Mouse (Mus musculus): ENCODE results near the gene Gpnmb.

Gpnmb gene

GRCm38 (mm10) chr6:49096933-49097461, 60.7 kb downstream of the Gpnmb start:
- no peak for DNase-seq (ENCODE audit: low read depth, low spot score)

DNA sequence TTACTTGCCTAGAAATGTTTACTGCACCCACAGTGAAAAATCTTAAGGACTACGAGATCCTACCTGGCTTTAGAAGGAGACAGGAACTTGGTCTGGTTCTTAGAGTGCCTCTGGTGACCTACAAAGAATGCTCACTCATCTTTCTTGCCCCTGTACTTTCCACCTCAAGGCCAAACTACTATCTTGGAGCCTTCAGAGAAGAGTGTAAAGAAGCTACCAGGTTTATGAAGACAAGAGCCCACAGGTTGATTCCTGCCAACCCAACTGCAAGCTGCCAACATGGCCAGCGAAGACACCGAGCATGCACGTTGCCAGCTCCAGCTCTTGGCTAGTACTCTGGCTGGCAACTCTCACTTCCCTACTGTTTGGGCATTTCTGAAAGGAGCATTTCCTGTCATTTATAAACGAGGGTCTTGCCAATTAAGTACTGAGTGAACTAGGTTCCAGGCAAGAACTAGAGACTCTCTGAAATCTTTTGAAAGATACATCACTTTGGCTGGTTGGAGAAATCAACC, 61.3 kb downstream of the Gpnmb start:
- no peak for DNase-seq (ENCODE audit: low read depth, low spot score)

DNA sequence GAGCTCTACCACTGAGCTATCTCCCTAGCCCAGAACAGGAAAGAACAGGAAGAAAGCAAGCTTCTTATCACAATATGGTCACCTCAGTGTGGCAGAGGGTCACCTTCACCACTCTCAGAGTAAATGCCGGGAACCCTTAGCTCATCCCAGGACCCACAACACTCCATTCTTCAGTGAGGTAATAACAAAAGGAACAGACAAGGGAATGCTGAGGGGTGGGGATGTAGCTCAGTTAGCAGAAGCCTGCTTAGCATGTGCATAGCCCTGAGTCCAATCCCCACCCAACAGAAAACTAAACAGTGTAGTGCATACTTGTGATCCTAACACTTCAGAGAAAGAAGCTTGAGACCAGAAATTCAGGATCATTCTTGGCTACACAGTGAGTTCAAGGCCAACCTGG, 62.7 kb downstream of the Gpnmb start:
- no peak for DNase-seq (ENCODE audit: low read depth, low spot score)

- no peak for DNase-seq (ENCODE audit: low read depth, low spot score)
Observed at GRCm38 (mm10) chr6:49106746-49107500, 70.6 kb downstream of the Gpnmb start.

- no peak for DNase-seq (ENCODE audit: low read depth, low spot score)
Observed at GRCm38 (mm10) chr6:49109196-49109595, 72.8 kb downstream of the Gpnmb start.

DNA sequence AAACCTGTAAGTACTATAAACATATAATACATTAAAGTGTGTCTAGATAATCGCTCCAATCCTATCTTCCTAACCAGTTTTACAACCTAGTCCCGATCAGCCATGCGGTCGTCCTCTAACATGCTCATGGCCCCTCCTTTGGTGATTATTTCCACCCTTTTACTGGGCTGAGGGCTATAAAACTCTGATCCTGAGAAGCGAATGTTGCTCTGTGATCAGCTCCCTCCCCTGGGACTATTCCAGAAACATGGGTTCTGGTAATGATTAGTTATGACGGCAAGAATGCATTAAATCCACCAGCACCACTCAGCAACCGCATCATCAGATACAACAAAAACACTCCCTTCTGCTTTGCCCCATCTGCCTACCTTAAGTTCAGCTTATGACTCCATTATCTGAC, 77.5 kb downstream of the Gpnmb start:
- DNase-seq (ENCODE audit: low read depth, low spot score), result peak; percentile 30

DNA sequence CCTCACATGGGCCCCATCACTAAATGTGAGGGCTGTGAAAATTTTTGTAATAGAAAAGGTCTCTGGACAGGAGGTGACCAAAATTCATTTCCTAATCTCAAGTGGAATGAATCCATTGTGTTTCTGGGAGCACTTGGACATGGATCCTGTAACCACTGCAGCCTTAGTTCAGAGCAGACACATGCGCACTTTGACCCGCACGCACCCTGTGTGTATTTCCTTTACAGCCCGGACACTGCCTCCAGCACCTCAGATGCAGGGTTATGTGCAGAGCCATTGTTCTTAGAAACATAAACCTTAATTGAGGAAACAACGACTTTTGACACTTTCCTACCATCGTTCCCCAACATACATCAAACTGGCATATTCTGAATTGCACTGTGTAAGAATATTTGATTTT, 78.1 kb downstream of the Gpnmb start:
- DNase-seq (ENCODE audit: low read depth, low spot score), result no peak

DNA sequence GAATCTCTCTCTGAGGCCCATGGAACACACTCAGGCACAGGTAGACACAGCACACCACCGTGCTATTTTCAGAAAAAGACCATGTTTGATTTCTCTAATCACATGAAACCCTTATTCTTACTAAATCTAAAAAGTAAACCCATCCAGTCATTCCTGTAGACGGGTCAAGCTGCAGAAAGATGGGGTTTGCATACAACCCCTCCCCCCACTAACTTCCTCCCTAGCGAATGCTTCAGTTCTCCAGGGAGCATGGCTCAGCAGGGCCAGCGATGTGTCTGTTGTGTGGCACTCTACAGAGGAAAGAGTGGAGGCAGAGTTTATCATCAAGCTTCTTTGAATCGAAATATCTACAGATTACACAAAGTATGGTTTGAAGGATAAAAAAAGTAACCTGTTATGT, 79.2 kb downstream of the Gpnmb start:
- DNase-seq (ENCODE audit: low read depth, low spot score), result no peak

DNA sequence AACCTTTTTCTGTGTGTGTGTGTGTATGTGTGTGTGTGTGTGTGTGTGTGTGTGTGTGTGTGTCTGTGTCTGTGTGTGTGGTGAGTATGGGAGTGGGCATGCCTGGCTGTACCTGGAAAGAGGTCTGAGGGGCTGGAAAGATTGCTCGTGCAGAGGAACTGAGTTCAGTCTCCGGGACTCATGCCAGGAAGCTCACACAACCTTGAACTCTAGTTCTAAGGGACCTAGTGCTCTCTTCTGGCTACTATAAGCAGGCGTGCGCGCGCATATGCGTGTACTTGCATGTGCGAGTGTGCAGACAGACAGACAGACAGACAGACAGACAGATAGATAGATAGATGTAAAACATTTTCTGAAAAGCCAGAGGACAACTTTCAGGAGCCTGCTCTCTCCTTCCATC, 79.9 kb downstream of the Gpnmb start:
- DNase-seq (ENCODE audit: low read depth, low spot score), result no peak

- no peak for DNase-seq (ENCODE audit: low read depth, low spot score)
Observed at GRCm38 (mm10) chr6:49118446-49118845, 82.1 kb downstream of the Gpnmb start.

DNA sequence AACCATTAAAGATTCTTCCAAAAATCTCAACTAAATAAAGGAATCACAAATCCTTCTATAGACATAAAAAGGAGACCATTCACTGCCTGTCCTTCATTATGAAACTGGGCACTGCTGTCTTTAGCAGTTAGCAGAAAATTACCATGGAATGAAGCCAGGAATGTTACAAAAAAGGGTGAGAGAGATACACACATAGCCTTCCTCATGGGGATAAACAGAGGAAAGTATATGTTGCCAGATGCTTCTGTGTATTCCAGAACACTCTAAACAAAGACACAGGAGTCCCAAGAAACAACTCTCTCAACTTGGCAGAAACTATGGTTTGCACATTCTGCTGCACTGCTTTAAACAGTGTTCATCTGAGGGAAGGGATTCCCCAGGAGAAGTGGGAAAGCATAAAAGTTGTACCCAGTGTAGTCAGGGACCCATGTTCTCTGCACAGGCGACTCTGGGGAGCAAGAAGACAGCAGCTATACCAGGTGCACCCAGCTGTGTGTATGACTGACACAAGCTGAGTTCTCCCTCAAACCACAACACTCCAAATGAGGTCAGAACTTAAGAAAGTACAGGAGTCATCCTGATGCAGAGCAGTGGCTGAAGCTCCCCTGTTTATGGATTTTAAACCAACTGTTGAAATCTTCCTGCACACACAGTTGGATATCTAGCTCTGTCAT, 83.3 kb downstream of the Gpnmb start:
- DNase-seq (ENCODE audit: low read depth, low spot score), result no peak

DNA sequence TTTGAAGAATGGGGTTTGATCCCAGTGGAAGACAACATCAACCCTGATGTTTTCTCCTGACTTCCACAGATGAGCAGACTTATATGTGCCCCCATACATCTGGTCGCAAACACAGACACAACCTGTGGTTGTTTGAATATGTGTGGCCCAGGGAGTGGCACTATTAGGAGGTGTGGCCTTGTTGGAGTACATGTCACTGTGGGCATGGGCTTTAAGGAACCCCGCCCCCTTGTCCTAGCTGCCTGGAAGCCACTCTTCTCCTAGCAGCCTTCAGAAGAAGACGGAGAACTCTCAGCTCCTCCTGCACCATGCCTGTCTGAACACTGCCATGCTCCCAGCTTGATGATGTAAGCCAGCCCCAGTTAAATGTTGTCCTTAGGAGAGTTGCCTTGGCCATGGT, 84.0 kb downstream of the Gpnmb start:
- no peak for DNase-seq (ENCODE audit: low read depth, low spot score)

All from mesoderm, embryonic 11.5 days (tissue).